Mouse (Mus musculus) adrenal gland, postnatal 4 days (tissue): Measurements from ENCODE around the gene Adarb2. TPM values are rescaled to one million over a fixed set of nuclear protein-coding genes. Genes with fewer than 3 reads are reported as not detected.
"Not testable (repeated sequence)": the region's sequence is repeated elsewhere in the genome, so short reads cannot be mapped to it uniquely, and the experiment has no call there.

Experiments
- DNase-seq, 2 experiments: peaks; one replicate each; pipeline ENCODE4 v3.0.0; 2021 to 2022; ENCODE audit warnings: low spot score in 2 of 2, mixed read lengths in 2 of 2
- total RNA-seq, 2 experiments: library from RNA; stranded (reverse); gene quantifications; 2 replicates each; pipeline ENCODE4 v1.2.3; 2021

Adarb2 gene
- total RNA-seq, 2 experiments from 2014 or later = 0.48 to 0.76 TPM

- DNase-seq = no peak
Observed at GRCm38 (mm10) chr13:8573908-8574307, 371.2 kb downstream of the Adarb2 start.

GRCm38 (mm10) chr13:8584257-8585005 lies 381.8 kb downstream of the Adarb2 start:
- no peak for DNase-seq

- no peak for DNase-seq
Observed at GRCm38 (mm10) chr13:8587447-8587846, 384.8 kb downstream of the Adarb2 start.

DNA sequence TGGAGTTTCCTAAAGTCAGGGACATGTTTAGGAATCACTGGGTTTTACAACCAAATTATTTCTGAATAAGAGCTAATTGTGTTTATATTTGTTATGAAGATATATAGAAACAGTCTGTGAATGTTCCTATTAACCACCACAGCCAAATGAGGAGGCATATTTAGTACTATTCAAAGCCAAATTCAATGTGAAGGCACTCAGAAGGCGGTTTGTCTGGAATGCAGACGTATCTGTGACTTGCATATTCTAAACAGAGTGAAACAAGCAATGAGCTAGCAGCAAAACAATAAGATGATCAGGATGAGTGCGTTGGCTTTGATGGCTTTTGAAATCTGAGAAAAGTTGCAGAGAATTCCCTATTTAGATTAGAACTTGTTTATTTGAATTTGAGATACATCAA lies 387.8 kb downstream of the Adarb2 start:
- no peak for DNase-seq

DNA sequence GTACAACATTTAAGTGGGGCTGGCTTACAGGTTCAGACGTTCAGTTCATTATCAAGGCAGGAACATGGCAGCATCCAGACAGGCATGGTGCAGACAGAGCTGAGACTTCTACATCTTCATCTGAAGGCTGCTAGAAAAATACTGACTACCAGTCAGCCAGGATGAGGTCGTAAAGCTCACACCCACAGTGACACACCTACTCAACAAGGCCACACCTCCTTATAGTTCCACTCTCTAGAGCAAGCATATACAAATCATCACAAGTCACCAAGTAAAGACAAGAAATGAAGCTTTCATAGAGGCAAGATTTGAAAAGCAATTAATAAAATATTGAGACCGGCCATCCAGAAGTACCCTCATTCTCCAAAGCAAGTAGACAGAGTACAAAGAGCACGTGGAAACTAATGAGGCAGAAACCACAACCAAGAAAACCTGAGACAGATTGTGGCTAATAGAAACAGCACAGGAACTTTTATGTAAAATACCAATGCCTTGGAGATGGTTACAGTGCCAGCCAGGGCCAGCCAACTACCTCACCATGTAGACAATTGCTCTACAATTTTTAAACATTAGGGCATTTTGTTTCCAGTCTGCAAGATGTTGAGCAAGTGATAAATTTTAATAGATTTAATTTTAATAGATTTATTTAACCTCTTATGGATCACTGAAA lies 394.4 kb downstream of the Adarb2 start:
- DNase-seq = no peak

DNA sequence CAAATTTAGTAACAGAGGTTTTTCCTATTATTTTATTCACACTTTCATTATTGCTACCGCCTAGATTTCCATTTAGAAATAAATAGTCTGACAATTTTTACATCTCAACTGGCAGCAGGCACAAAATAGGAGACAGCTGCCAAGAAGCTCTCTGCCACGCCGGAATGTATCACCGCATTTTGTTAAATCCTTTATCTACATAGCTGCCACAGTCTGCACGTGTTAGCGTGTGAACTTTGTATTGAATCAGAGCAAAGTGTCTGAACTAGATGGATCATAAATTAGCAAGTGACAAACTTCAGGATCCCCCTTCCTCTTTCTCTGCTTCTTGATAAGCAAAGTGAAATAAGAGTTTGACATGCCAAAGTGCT lies 395.0 kb downstream of the Adarb2 start:
- DNase-seq = no peak

- no peak for DNase-seq
Observed at GRCm38 (mm10) chr13:8605645-8606044, 403.0 kb downstream of the Adarb2 start.

DNA sequence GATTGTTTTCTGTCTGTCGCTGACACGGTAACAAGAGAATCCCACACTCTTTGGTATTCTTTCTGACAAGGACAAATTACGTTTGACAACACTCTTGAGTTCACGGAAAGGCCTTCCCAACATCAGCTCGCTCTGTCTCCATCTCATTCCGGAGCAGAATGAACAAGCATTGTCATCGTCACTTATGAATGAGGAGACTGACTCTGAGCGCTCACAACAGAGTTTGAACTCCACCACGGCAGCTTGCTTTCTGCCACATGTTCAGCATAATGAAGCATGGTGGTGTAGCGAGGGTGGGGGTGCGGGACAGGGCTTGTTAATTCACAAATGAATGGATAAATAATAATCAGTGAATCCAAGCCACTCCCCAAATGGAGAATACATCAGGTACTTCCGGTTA lies 405.4 kb downstream of the Adarb2 start:
- DNase-seq = no peak

DNA sequence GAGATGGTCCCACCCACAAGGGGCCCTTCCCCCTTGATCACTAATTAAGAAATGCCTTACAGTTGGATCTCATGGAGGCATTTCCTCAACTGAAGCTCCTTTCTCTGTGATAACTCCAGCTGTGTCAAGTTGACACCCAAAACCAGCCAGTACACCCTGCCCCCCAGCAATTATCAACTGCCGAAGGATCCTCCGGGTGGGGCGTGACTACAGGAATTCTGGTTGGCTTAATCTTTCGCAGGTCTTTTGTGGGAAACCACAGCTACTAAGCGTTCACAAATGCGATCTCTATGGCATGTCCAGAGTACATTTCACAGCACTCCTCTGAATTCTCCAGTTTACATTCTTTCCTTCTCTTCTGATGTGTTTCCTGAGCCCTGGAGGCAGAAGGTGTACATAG lies 406.3 kb downstream of the Adarb2 start:
- not testable (repeated sequence) for DNase-seq

- no peak for DNase-seq
Observed at GRCm38 (mm10) chr13:8610956-8611355, 408.3 kb downstream of the Adarb2 start.

- no peak for DNase-seq
Observed at GRCm38 (mm10) chr13:8612618-8613391, 410.1 kb downstream of the Adarb2 start.

DNA sequence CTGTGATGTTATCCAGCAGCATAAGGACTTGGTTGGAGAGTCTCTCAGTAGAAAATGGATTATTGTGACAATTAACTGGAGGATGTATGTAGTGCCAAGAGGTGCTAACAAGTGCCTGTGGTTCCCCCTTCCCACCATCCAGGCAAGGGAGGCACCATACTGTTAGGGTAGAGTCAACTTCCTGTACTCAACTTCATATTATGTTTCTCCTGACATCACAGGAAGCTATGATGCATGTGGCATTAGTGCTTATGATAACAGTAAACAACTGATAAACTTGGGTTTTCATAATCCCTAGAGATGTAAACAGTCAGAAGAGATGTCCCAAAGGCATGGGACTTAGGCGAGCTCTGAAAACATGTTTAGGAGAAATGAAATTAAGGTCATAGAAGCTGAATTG lies 414.0 kb downstream of the Adarb2 start:
- no peak for DNase-seq

DNA sequence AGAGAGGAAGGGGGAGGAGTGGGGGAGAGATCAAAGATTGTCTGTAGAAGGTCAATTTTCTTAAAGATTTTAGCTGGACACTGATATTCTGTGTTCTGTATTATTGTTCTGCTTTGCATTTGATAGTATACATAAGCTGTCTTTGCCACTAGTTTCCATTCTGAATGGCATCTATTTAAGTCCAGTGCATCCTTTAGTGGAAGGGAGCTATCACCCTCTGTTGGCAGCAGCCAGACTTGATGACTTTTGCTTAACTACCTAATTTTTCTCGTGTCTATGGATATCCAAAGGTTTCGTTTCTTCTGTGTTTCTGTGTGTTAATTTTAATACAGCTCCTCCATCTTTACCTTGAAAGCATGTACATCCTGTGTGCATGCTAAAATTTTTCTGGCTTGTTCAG lies 419.6 kb downstream of the Adarb2 start:
- DNase-seq = no peak

DNA sequence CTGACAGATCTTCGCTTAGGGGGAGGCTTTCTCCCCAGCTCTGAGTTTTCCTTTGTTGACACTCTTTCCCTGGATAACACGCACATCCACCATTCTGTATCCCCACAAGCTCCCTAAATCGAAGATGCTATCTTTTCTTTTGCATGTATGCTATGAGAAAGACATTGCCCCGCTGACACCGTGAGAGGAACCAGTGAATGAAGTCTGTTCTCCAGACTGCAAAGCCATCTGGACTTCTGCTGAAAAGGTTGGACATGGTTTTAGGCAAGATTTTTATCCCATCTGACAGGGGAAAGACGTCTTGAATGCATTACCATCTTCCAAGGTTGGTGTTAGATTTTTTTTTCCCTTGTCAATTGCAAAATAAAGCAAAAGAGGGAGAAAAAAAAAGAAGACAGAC lies 426.9 kb downstream of the Adarb2 start:
- no peak for DNase-seq

DNA sequence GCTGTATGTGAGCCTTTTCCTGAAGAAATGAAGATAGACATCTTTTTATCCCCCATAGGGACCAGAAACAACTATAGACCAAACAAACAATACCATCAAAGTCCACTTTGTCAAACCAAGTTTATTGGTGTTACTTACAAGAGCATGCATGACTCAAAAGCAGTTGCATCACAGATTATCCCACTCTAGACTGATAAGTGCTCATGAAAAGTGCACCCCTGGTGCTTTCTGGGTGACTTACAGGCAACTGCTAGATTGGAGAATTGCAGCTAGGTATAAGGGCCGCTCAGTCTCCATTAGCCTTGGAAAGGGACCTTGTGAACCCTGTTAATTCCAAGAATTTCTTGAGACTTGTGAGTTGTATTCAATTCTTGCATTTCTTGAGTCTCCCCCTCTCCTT lies 429.0 kb downstream of the Adarb2 start:
- no peak for DNase-seq

DNA sequence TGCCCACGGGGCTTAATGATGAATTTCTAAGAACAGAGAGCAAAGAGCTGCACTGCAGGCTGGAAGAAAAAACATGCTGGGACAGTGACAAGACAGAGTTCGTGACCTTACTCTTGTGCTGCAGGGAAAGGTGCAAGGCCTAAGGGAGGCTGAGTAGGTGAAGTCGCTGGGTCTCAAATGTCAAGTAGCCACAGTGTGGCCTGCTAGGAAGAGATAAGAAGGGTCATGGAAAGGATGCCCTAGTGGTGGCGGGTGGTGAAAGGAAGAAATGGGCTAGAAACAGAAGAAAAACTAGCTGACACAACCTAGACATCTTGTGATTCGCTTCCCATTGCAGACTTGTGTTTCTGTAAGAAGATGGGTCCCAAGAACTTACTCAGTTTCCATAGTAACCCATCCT lies 429.4 kb downstream of the Adarb2 start:
- DNase-seq = no peak

GRCm38 (mm10) chr13:8633385-8634337 lies 431.0 kb downstream of the Adarb2 start:
- DNase-seq = no peak

- no peak for DNase-seq
Observed at GRCm38 (mm10) chr13:8642084-8642483, 439.4 kb downstream of the Adarb2 start.

DNA sequence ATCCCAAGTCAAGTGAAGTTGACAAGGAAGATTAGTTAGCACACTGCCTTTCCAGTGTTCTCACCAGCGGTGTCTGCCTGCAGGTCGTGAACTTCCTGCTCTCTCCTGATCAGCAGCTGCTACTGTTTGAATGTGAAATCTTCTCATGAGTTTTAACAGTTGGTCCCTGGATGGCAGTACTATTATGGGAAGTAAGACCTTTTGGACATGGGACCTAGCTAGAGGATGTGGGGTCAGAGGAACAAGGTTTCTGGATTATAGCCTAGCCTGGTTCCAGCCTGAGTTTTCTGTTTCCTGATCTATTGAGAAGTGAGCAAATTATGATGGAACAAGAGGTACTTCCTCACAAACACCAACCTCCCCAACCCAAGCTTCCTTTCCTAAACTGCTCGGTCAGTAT lies 441.3 kb downstream of the Adarb2 start:
- DNase-seq = no peak

DNA sequence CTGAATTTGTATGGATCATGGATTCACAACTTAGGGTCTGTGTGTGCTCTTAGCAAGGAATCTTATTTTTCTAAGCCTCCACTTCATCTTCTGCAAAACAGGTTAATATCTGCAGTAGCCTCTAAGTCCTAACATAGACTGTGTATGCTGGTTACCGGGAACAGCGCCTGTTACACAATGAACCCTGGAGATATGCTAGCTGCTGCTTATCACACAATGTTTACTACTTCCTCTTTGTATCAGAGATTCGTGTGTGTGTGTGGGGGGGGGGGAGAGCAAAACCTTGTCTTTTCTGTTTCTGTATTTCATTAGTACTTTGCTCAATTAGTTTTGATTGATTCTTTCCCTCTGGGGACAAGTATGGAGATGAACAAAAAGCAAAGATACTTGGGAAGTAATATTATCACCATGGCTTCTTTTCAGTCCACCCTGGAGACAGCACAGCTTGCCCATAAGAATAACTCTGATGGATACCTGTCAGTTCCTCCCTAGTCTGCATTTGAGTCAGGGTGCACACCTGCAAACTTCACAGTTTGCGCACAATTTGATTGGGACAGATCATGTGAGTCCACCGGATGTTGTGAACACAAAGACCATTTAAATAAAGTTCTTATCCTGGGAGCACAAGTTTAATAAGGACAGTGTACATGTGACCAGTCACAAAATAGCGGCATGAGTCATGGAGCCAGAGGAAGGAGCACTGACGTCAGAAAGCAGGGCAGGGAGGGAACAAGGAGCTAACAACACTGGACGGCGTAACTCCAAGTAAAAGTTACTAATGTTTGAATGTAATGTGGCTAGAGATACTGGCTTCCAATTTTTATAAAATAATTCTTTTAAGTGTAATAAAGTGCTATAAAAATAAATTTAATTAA lies 442.4 kb downstream of the Adarb2 start:
- DNase-seq = no peak
